Mouse (Mus musculus): ENCODE results near the gene Trip4. TPM values are rescaled to one million over a fixed set of nuclear protein-coding genes. Genes with fewer than 3 reads are reported as not detected.

Trip4 gene
- 21.3 and 27.4 TPM in 2 replicates for polyA plus RNA-seq (2015; fragmentation: Nextera tagmentation; extraction: Ambion mirVana)

GRCm38 (mm10) chr9:65908394-65909300 is at the start of gene Trip4, which contains the start of gene Csnk1g1:
TSS of gene Trip4 (minus strand) at chr9:65908794.
TSS of gene Csnk1g1 (plus strand) at chr9:65908924.

GRCm38 (mm10) chr9:65890143-65890628 is 18.4 kb downstream of the Trip4 start, which contains the start of gene Pclaf:
TSS of gene Pclaf (plus strand) at chr9:65890237.

GRCm38 (mm10) chr9:65827344-65828015 is 81.1 kb downstream of the Trip4 start, which contains the start of gene Zfp609:
TSS of gene Zfp609 (minus strand) at chr9:65827564.

Other genes with a start within 250 kb of the Trip4 start
- gene Oaz2, start 240.8 kb downstream of the Trip4 start, polyA plus RNA-seq (2015; fragmentation: Nextera tagmentation; extraction: Ambion mirVana), result 278 and 284 TPM in 2 replicates
- gene Zfp609, start 81.2 kb downstream of the Trip4 start, polyA plus RNA-seq (2015; fragmentation: Nextera tagmentation; extraction: Ambion mirVana), result 5.1 and 5.5 TPM in 2 replicates
- gene Pclaf, start 18.6 kb downstream of the Trip4 start, polyA plus RNA-seq (2015; fragmentation: Nextera tagmentation; extraction: Ambion mirVana), result 43.7 and 47.2 TPM in 2 replicates
- 6.3 and 8.7 TPM in 2 replicates for gene Csnk1g1, start 130 bp upstream of the Trip4 start, polyA plus RNA-seq (2015; fragmentation: Nextera tagmentation; extraction: Ambion mirVana)
- gene Ppib, start 151.4 kb upstream of the Trip4 start, polyA plus RNA-seq (2015; fragmentation: Nextera tagmentation; extraction: Ambion mirVana), result 632 and 633 TPM in 2 replicates
- 0.72 and 1.9 TPM in 2 replicates for gene Snx22, start 160.9 kb upstream of the Trip4 start, polyA plus RNA-seq (2015; fragmentation: Nextera tagmentation; extraction: Ambion mirVana)
- 122 and 143 TPM in 2 replicates for gene Snx1, start 217.8 kb upstream of the Trip4 start, polyA plus RNA-seq (2015; fragmentation: Nextera tagmentation; extraction: Ambion mirVana)
- gene Ciao2a, start 217.8 kb upstream of the Trip4 start, polyA plus RNA-seq (2015; fragmentation: Nextera tagmentation; extraction: Ambion mirVana), result 232 and 233 TPM in 2 replicates
- 3.7 and 8.1 TPM in 2 replicates for gene Dapk2, start 249.4 kb upstream of the Trip4 start, polyA plus RNA-seq (2015; fragmentation: Nextera tagmentation; extraction: Ambion mirVana)